Mouse (Mus musculus): Measurements from ENCODE around the gene BC024978. TPM values are rescaled to one million over a fixed set of nuclear protein-coding genes. Genes with fewer than 3 reads are reported as not detected.
A peak's percentile ranks its signal among the peaks of the same experiment; 100 is the strongest.

Gene BC024978
- total and polyA plus RNA-seq, 3 experiments, result 2.7 to 14.5 (median 4.8) TPM

DNA sequence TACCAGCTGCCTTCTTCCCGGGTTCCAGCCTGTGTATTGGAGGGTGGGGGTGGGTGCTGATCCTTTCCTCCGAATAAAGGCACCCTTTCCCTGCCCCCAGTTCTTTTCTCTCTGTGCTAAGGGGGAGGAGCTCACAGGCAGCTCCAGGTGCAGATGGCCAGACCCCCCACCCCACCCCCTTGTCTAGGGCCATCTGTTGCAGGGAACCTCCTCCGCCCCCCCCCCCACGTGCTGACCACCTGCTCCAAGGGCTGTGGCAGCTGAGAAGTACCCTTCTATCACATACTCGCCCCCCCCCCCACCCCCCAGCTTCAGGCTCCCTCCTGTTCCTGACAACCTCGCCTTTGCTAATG is 62.2 kb downstream of the BC024978 start:
- peak; percentile 14 for DNase-seq (ENCODE audit: low spot score)
- Histone ChIP-seq H3K4me3 (ENCODE audit: low read depth, low read length) (peak overlapping the region; percentile 73), H3K36me3 (replicated peaks) (peaks cover 49% of the 10 kb centered on the region), H3K27me3 (ENCODE audit: insufficient read depth, low read length) (peaks cover 9% of the 10 kb centered on the region; the same call in 1 of the 2 replicates), H3K9me3 (replicated peaks) (no peaks in the 10 kb centered on the region), H3K4me1 (ENCODE audit: insufficient read depth, low read depth, low read length) (peaks cover 42% of the 10 kb centered on the region)
- no peak for ATAC-seq (ENCODE audit: extremely low read depth, insufficient number of reproducible peaks, low FRiP score, poor library complexity, severe bottlenecking)
- no peak for TF ChIP-seq GATA1 (IDR thresholded peaks at IDR 0.05; ENCODE audit: borderline replicate concordance, low read length)
- TF ChIP-seq POLR2AphosphoS5 (IDR thresholded peaks at IDR 0.05; ENCODE audit: insufficient replicate concordance, low read depth, low read length), result no peak
- no peak for TF ChIP-seq GATA2 (IDR thresholded peaks at IDR 0.05; ENCODE audit: borderline replicate concordance, low read depth, low read length)

DNA sequence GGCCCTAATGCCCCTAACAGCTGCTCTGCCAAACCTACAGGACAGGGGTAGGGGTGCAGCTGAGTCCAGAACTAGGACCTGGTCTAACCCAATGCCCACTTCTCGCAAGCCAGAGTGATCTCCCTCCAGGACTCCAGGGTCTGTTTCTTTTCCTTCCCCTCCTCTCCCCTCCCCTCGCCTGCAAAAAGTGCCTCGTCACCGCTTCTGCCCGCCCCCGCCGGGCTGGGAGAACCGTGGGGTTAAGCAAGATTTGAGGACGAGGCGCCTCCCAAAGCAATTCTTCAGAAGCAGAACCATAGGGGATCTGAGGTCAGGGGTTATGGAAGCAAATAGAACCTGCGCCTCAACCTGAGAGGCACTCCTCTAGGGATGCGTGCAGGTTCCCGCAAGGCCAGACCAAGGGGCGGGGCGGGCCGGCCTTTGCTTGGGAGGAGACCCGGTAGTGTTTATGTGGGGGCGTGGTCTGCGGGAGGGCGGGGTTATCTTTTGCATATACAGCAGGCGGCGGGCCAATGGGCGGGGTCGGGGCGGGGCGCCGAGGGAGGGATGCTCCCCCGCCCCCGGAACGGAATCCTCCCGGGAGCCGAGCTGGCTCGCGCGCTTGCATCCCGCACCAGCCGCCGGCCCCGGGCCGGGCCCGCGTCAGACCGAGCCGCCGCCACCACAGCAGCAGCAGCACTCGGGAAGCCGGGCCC is 62.8 kb downstream of the BC024978 start, which contains the start of gene Numbl:
TSS of gene Numbl (plus strand) at position 229 of the 695 bp plus-strand sequence.
- ATAC-seq (ENCODE audit: extremely low read depth, insufficient number of reproducible peaks, low FRiP score, poor library complexity, severe bottlenecking) (peak; percentile 86), DNase-seq (ENCODE audit: low spot score) (peak; percentile 95)
- Histone ChIP-seq H3K4me3 (ENCODE audit: low read depth, low read length) (peak within 1 kb of the TSS; percentile 73), H3K4me1 (ENCODE audit: insufficient read depth, low read depth, low read length) (peaks cover 42% of the 10 kb centered on the region), H3K27me3 (ENCODE audit: insufficient read depth, low read length) (peaks cover 9% of the 10 kb centered on the region; the same call in 1 of the 2 replicates), H3K9me3 (replicated peaks) (no peaks in the 10 kb centered on the region), H3K36me3 (replicated peaks) (peaks cover 44% of the 10 kb centered on the region)
- no peak for TF ChIP-seq CTCF (IDR thresholded peaks at IDR 0.05; ENCODE audit: low read depth, low read length)
- TF ChIP-seq POLR2AphosphoS5 (IDR thresholded peaks at IDR 0.05; ENCODE audit: insufficient replicate concordance, low read depth, low read length), result no peak

DNA sequence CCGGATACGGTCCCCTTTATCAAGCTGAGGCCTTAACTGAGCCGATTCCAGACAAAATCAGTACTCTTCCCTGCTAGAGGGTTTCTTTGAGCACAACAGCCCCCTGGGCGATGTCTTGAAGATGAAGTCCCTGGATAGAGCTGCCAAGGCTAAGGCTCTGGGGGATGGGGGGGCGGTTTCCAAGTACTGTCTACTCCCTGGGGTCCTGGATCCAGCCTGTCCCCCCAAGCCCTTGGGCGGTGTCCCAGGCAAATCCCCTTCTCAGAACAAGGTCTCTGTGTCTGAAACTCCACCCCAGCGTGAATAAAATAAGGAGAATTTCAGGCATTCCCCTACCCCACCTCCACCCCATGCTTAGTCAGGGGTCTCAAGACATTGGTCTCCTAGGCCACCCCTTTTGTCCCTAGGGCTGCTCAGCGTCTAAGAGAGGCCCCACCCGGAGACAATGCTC is 63.7 kb downstream of the BC024978 start:
- H3K27me3 ChIP-seq (ENCODE audit: insufficient read depth, low read length), result peaks cover 9% of the 10 kb centered on the region; the same call in 1 of the 2 replicates
- no peak for TF ChIP-seq POLR2AphosphoS5 (IDR thresholded peaks at IDR 0.05; ENCODE audit: insufficient replicate concordance, low read depth, low read length)
- no peak for TF ChIP-seq TAL1 (conservative IDR thresholded peaks at IDR 0.05; ENCODE audit: low read depth, low read length)
- TF ChIP-seq GATA2 (IDR thresholded peaks at IDR 0.05; ENCODE audit: borderline replicate concordance, low read depth, low read length), result no peak
- TF ChIP-seq CTCF (IDR thresholded peaks at IDR 0.05; ENCODE audit: low read depth, low read length), result no peak
- TF ChIP-seq GATA1 (IDR thresholded peaks at IDR 0.05; ENCODE audit: borderline replicate concordance, low read length), result no peak
- H3K4me1 ChIP-seq (ENCODE audit: insufficient read depth, low read depth, low read length), result peaks cover 42% of the 10 kb centered on the region
- DNase-seq (ENCODE audit: low spot score) (no peak), ATAC-seq (ENCODE audit: extremely low read depth, insufficient number of reproducible peaks, low FRiP score, poor library complexity, severe bottlenecking) (no peak)
- H3K9me3 ChIP-seq (replicated peaks), result no peaks in the 10 kb centered on the region
- H3K36me3 ChIP-seq (replicated peaks), result peaks cover 37% of the 10 kb centered on the region
- peak overlapping the region; percentile 73 for H3K4me3 ChIP-seq (ENCODE audit: low read depth, low read length)

DNA sequence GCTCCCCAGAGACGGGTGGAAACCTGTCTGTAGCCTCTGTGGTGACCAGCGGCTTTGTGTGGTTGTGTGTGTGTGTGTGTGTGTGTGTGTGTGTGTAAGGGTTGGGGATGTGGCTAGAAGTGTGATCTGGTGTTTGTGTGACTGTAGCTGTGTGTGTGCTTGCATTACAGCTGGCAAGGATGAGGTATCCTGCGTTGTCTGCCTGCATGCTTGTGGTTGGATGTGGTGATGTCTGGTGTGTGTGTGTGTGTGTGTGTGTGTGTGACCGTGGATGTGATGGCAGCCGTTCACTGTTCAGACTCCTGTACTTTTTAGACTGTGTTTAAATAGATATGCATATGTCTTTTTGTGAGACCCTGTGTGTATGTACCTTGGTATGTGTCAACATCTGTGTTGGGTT is 64.2 kb downstream of the BC024978 start:
- no peak for DNase-seq (ENCODE audit: low spot score)
- Histone ChIP-seq H3K36me3 (replicated peaks) (peaks cover 33% of the 10 kb centered on the region), H3K4me1 (ENCODE audit: insufficient read depth, low read depth, low read length) (peaks cover 43% of the 10 kb centered on the region), H3K27me3 (ENCODE audit: insufficient read depth, low read length) (peaks cover 10% of the 10 kb centered on the region; the same call in 1 of the 2 replicates), H3K9me3 (replicated peaks) (no peaks in the 10 kb centered on the region), H3K4me3 (ENCODE audit: low read depth, low read length) (peak overlapping the region; percentile 4; the same call in 1 of the 2 replicates)
- ATAC-seq (ENCODE audit: extremely low read depth, insufficient number of reproducible peaks, low FRiP score, poor library complexity, severe bottlenecking), result no peak
- TF ChIP-seq TAL1 (conservative IDR thresholded peaks at IDR 0.05; ENCODE audit: low read depth, low read length) (no peak), CTCF (IDR thresholded peaks at IDR 0.05; ENCODE audit: low read depth, low read length) (no peak), POLR2AphosphoS5 (IDR thresholded peaks at IDR 0.05; ENCODE audit: insufficient replicate concordance, low read depth, low read length) (no peak), GATA2 (IDR thresholded peaks at IDR 0.05; ENCODE audit: borderline replicate concordance, low read depth, low read length) (no peak), GATA1 (IDR thresholded peaks at IDR 0.05; ENCODE audit: borderline replicate concordance, low read length) (no peak)

Other genes starting within 250 kb of the BC024978 start
- gene Cyp2a12, start 166.7 kb upstream of the BC024978 start, total RNA-seq (2014; fragmentation: Nextera tagmentation), result not detected in 2 replicates
- not detected in 2 replicates for gene Cyp2a12, start 166.7 kb upstream of the BC024978 start, total RNA-seq (2017)
- not detected in 2 replicates for gene Cyp2a12, start 166.7 kb upstream of the BC024978 start, polyA plus RNA-seq (2012)
- not detected in 2 replicates for gene Cyp2f2, start 75.9 kb upstream of the BC024978 start, total RNA-seq (2014; fragmentation: Nextera tagmentation)
- not detected in 2 replicates for gene Cyp2f2, start 75.9 kb upstream of the BC024978 start, total RNA-seq (2017)
- gene Cyp2f2, start 75.9 kb upstream of the BC024978 start, polyA plus RNA-seq (2012), result not detected in 2 replicates
- gene Cyp2t4, start 42.1 kb upstream of the BC024978 start, total RNA-seq (2014; fragmentation: Nextera tagmentation), result not detected in 2 replicates
- 0.06 TPM in 1 of 2 replicates, not detected in the other for gene Cyp2t4, start 42.1 kb upstream of the BC024978 start, total RNA-seq (2017)
- not detected in 2 replicates for gene Cyp2t4, start 42.1 kb upstream of the BC024978 start, polyA plus RNA-seq (2012)
- 16.9 and 22.0 TPM in 2 replicates for gene Egln2, start 29.0 kb upstream of the BC024978 start, total RNA-seq (2014; fragmentation: Nextera tagmentation)
- 42.6 and 46.4 TPM in 2 replicates for gene Egln2, start 29.0 kb upstream of the BC024978 start, total RNA-seq (2017)
- 74.6 and 101 TPM in 2 replicates for gene Egln2, start 29.0 kb upstream of the BC024978 start, polyA plus RNA-seq (2012)
- gene Rab4b, start 16.9 kb upstream of the BC024978 start, total RNA-seq (2014; fragmentation: Nextera tagmentation), result 36.5 and 37.4 TPM in 2 replicates
- gene Rab4b, start 16.9 kb upstream of the BC024978 start, total RNA-seq (2017), result 14.6 and 15.2 TPM in 2 replicates
- gene Rab4b, start 16.9 kb upstream of the BC024978 start, polyA plus RNA-seq (2012), result 182 and 204 TPM in 2 replicates
- gene Gm21983, start 14.7 kb upstream of the BC024978 start, total RNA-seq (2014; fragmentation: Nextera tagmentation), result 0.83 TPM in 1 of 2 replicates, not detected in the other
- gene Gm21983, start 14.7 kb upstream of the BC024978 start, total RNA-seq (2017), result not detected in 2 replicates
- gene Gm21983, start 14.7 kb upstream of the BC024978 start, polyA plus RNA-seq (2012), result 0.04 TPM in 1 of 2 replicates, not detected in the other
- gene Mia, start 14.6 kb upstream of the BC024978 start, total RNA-seq (2014; fragmentation: Nextera tagmentation), result 0.87 and 4.6 TPM in 2 replicates
- 0.82 and 1.4 TPM in 2 replicates for gene Mia, start 14.6 kb upstream of the BC024978 start, total RNA-seq (2017)
- gene Mia, start 14.6 kb upstream of the BC024978 start, polyA plus RNA-seq (2012), result 0.24 TPM in 1 of 2 replicates, not detected in the other
- 249 and 291 TPM in 2 replicates for gene Snrpa, start 490 bp downstream of the BC024978 start, total RNA-seq (2014; fragmentation: Nextera tagmentation)
- gene Snrpa, start 490 bp downstream of the BC024978 start, total RNA-seq (2017), result 96.6 and 101 TPM in 2 replicates
- 608 and 872 TPM in 2 replicates for gene Snrpa, start 490 bp downstream of the BC024978 start, polyA plus RNA-seq (2012)
- gene Itpkc, start 32.9 kb downstream of the BC024978 start, total RNA-seq (2014; fragmentation: Nextera tagmentation), result 5.3 and 6.6 TPM in 2 replicates
- gene Itpkc, start 32.9 kb downstream of the BC024978 start, total RNA-seq (2017), result 4.6 TPM in 2 replicates
- 3.5 and 3.9 TPM in 2 replicates for gene Itpkc, start 32.9 kb downstream of the BC024978 start, polyA plus RNA-seq (2012)
- 19.3 and 30.4 TPM in 2 replicates for gene Coq8b, start 37.2 kb downstream of the BC024978 start, total RNA-seq (2014; fragmentation: Nextera tagmentation)
- 25.3 and 25.5 TPM in 2 replicates for gene Coq8b, start 37.2 kb downstream of the BC024978 start, total RNA-seq (2017)
- 62.2 and 65.3 TPM in 2 replicates for gene Coq8b, start 37.2 kb downstream of the BC024978 start, polyA plus RNA-seq (2012)
- gene Numbl, start 62.7 kb downstream of the BC024978 start, total RNA-seq (2014; fragmentation: Nextera tagmentation), result 2.9 and 4.5 TPM in 2 replicates
- gene Numbl, start 62.7 kb downstream of the BC024978 start, total RNA-seq (2017), result 1.3 and 1.6 TPM in 2 replicates
- 5.7 TPM in 2 replicates for gene Numbl, start 62.7 kb downstream of the BC024978 start, polyA plus RNA-seq (2012)
- gene Ltbp4, start 141.9 kb downstream of the BC024978 start, total RNA-seq (2014; fragmentation: Nextera tagmentation), result 0.39 and 9.1 TPM in 2 replicates
- gene Ltbp4, start 141.9 kb downstream of the BC024978 start, total RNA-seq (2017), result 0.06 and 0.16 TPM in 2 replicates
- gene Ltbp4, start 141.9 kb downstream of the BC024978 start, polyA plus RNA-seq (2012), result 1.0 and 1.5 TPM in 2 replicates
- gene Shkbp1, start 160.2 kb downstream of the BC024978 start, total RNA-seq (2014; fragmentation: Nextera tagmentation), result 89.8 and 111 TPM in 2 replicates
- 27.4 and 29.5 TPM in 2 replicates for gene Shkbp1, start 160.2 kb downstream of the BC024978 start, total RNA-seq (2017)
- gene Shkbp1, start 160.2 kb downstream of the BC024978 start, polyA plus RNA-seq (2012), result 218 and 220 TPM in 2 replicates
- not detected in 2 replicates for gene Gm20479, start 161.6 kb downstream of the BC024978 start, total RNA-seq (2014; fragmentation: Nextera tagmentation)
- gene Gm20479, start 161.6 kb downstream of the BC024978 start, total RNA-seq (2017), result 1.3 TPM in 1 of 2 replicates, not detected in the other
- gene Gm20479, start 161.6 kb downstream of the BC024978 start, polyA plus RNA-seq (2012), result 1.2 and 1.4 TPM in 2 replicates

Data from G1E (cell line).